Mouse (Mus musculus): ENCODE data around the gene Vmn1r100. TPM values are rescaled to one million over a fixed set of nuclear protein-coding genes. Genes with fewer than 3 reads are reported as not detected.
"Not testable (repeated sequence)": the region's sequence is repeated elsewhere in the genome, so short reads cannot be mapped to it uniquely, and the experiment has no call there.

The Vmn1r100 gene
- polyA plus RNA-seq (2016; fragmentation: Nextera tagmentation; extraction: Ambion mirVana), result not detected in 2 replicates

- H3K27ac ChIP-seq; H3K4me1 ChIP-seq (replicated peaks); H3K27me3 ChIP-seq (ENCODE audit: insufficient read depth, poor library complexity, severe bottlenecking); H3K4me3 ChIP-seq; H3K36me3 ChIP-seq; DNase-seq (ENCODE audit: low spot score); H3K9me3 ChIP-seq: not testable (repeated sequence)
- no CpG with 5 or more reads among the region's 3 CpGs for WGBS
Observed at GRCm38 (mm10) chr7:20417642-20418041, at the start of gene Vmn1r100. TSS of gene Vmn1r100 (plus strand) at chr7:20417942.

GRCm38 (mm10) chr7:20375310-20375709 lies 42.4 kb upstream of the Vmn1r100 start, which contains the start of gene Gm5728:
TSS of gene Gm5728 (minus strand) at chr7:20375410.
- not testable (repeated sequence) for H3K36me3 ChIP-seq; H3K27me3 ChIP-seq (ENCODE audit: insufficient read depth, poor library complexity, severe bottlenecking); H3K4me1 ChIP-seq (replicated peaks); H3K4me3 ChIP-seq; H3K27ac ChIP-seq; H3K9me3 ChIP-seq; DNase-seq (ENCODE audit: low spot score)
- no CpG with 5 or more reads among the region's 1 CpGs for WGBS

GRCm38 (mm10) chr7:20442493-20442892 lies 24.8 kb downstream of the Vmn1r100 start, which contains the start of gene Vmn1r101:
TSS of gene Vmn1r101 (minus strand) at chr7:20442593.
- not testable (repeated sequence) for H3K9me3 ChIP-seq; H3K4me3 ChIP-seq; H3K36me3 ChIP-seq; H3K27me3 ChIP-seq (ENCODE audit: insufficient read depth, poor library complexity, severe bottlenecking); DNase-seq (ENCODE audit: low spot score); H3K4me1 ChIP-seq (replicated peaks); H3K27ac ChIP-seq
- WGBS, result no CpG with 5 or more reads among the region's 2 CpGs

Other genes starting within 250 kb of the Vmn1r100 start
- not detected in 2 replicates for gene Vmn1r94, start 249.6 kb upstream of the Vmn1r100 start, polyA plus RNA-seq (2016; fragmentation: Nextera tagmentation; extraction: Ambion mirVana)
- gene Vmn1r95, start 224.2 kb upstream of the Vmn1r100 start, polyA plus RNA-seq (2016; fragmentation: Nextera tagmentation; extraction: Ambion mirVana), result not detected in 2 replicates
- gene Gm6164, start 212.3 kb upstream of the Vmn1r100 start, polyA plus RNA-seq (2016; fragmentation: Nextera tagmentation; extraction: Ambion mirVana), result not detected in 2 replicates
- not detected in 2 replicates for gene Gm4498, start 184.1 kb upstream of the Vmn1r100 start, polyA plus RNA-seq (2016; fragmentation: Nextera tagmentation; extraction: Ambion mirVana)
- gene Gm5890, start 155.1 kb upstream of the Vmn1r100 start, polyA plus RNA-seq (2016; fragmentation: Nextera tagmentation; extraction: Ambion mirVana), result not detected in 2 replicates
- gene Gm4133, start 83.9 kb upstream of the Vmn1r100 start, polyA plus RNA-seq (2016; fragmentation: Nextera tagmentation; extraction: Ambion mirVana), result not detected in 2 replicates
- not detected in 2 replicates for gene Gm5728, start 42.5 kb upstream of the Vmn1r100 start, polyA plus RNA-seq (2016; fragmentation: Nextera tagmentation; extraction: Ambion mirVana)
- not detected in 2 replicates for gene Vmn1r101, start 24.7 kb downstream of the Vmn1r100 start, polyA plus RNA-seq (2016; fragmentation: Nextera tagmentation; extraction: Ambion mirVana)
- gene Gm10670, start 57.0 kb downstream of the Vmn1r100 start, polyA plus RNA-seq (2016; fragmentation: Nextera tagmentation; extraction: Ambion mirVana), result not detected in 2 replicates
- not detected in 2 replicates for gene Vmn1r103, start 92.6 kb downstream of the Vmn1r100 start, polyA plus RNA-seq (2016; fragmentation: Nextera tagmentation; extraction: Ambion mirVana)
- not detected in 2 replicates for gene Vmn1r104, start 115.9 kb downstream of the Vmn1r100 start, polyA plus RNA-seq (2016; fragmentation: Nextera tagmentation; extraction: Ambion mirVana)
- not detected in 2 replicates for gene Gm5726, start 127.8 kb downstream of the Vmn1r100 start, polyA plus RNA-seq (2016; fragmentation: Nextera tagmentation; extraction: Ambion mirVana)
- gene Gm4141, start 158.3 kb downstream of the Vmn1r100 start, polyA plus RNA-seq (2016; fragmentation: Nextera tagmentation; extraction: Ambion mirVana), result not detected in 2 replicates
- not detected in 2 replicates for gene Gm4513, start 181.1 kb downstream of the Vmn1r100 start, polyA plus RNA-seq (2016; fragmentation: Nextera tagmentation; extraction: Ambion mirVana)